Mouse (Mus musculus) C2C12 (cell line): ENCODE measurements around the gene Pnma5.

Source experiments
- CTCF ChIP-seq: IDR thresholded peaks from one replicate; pipeline ENCODE4 v1.5.1; 2011; ENCODE audit not compliant: control insufficient read depth, insufficient read depth, insufficient read length
- MAX ChIP-seq: IDR thresholded peaks from one replicate; pipeline ENCODE4 v1.6.1; 2011; ENCODE audit warnings: mild to moderate bottlenecking, control low read depth
- MYOD1 ChIP-seq: IDR thresholded peaks from one replicate; pipeline ENCODE4 v1.6.1; 2011; ENCODE audit warnings: low read depth; ENCODE audit not compliant: control insufficient read depth, insufficient read length
- MYOG ChIP-seq: IDR thresholded peaks from one replicate; pipeline ENCODE4 v1.6.1; 2011; ENCODE audit not compliant: control insufficient read depth, insufficient read length; ENCODE audit errors: extremely low read depth
- USF1 ChIP-seq: IDR thresholded peaks from one replicate; pipeline ENCODE4 v1.6.1; 2011; ENCODE audit warnings: low read depth, mild to moderate bottlenecking, control low read depth, moderate library complexity

GRCm38 (mm10) chrX:72990581-72990980 is 46.3 kb downstream of the Pnma5 start:
- TF ChIP-seq CTCF (no peak), MYOG (no peak), MAX (no peak), USF1 (no peak), MYOD1 (no peak)
